Mouse (Mus musculus) lung, embryonic 15.5 days (tissue): ENCODE results near the gene Eef1g. TPM values are rescaled to one million over a fixed set of nuclear protein-coding genes. Genes with fewer than 3 reads are reported as not detected.

ENCODE experiments used
- ATAC-seq: fragments of 200-750 bp; cut with Nextera tagmentation; 2 replicates; pipeline ENCODE4 v1.8.0; 2017; ENCODE audit warnings: moderate number of reproducible peaks, borderline replicate concordance; ENCODE audit not compliant: low FRiP score, low TSS enrichment; ENCODE audit errors: extremely low read depth
- H3K27ac ChIP-seq: fragments of 300-500 bp; sonication (generic); 2 replicates; pipeline ENCODE4 v1.5.1; 2015; ENCODE audit warnings: moderate library complexity, mild to moderate bottlenecking, inconsistent platforms
- H3K27me3 ChIP-seq: fragments of 300-500 bp; sonication (generic); 2 replicates; pipeline ENCODE4 v1.6.1; 2015; ENCODE audit warnings: inconsistent platforms
- H3K36me3 ChIP-seq: fragments of 300-500 bp; sonication (generic); 2 replicates; pipeline ENCODE4 v1.6.1; 2015; ENCODE audit warnings: inconsistent platforms
- H3K4me1 ChIP-seq: fragments of 300-500 bp; sonication (generic); 2 replicates; pipeline ENCODE4 v1.6.1; 2015; ENCODE audit warnings: inconsistent platforms
- H3K4me2 ChIP-seq: fragments of 300-500 bp; sonication (generic); 2 replicates; pipeline ENCODE4 v1.6.1; 2015; ENCODE audit warnings: inconsistent platforms, mild to moderate bottlenecking, moderate library complexity
- H3K4me3 ChIP-seq: fragments of 300-500 bp; sonication (generic); 2 replicates; pipeline ENCODE4 v1.5.1; 2015; ENCODE audit warnings: mild to moderate bottlenecking, inconsistent platforms
- H3K9ac ChIP-seq: fragments of 300-500 bp; sonication (generic); 2 replicates; pipeline ENCODE4 v1.6.1; 2015; ENCODE audit warnings: inconsistent platforms
- H3K9me3 ChIP-seq: fragments of 300-500 bp; sonication (generic); 2 replicates; pipeline ENCODE4 v1.6.1; 2016; ENCODE audit warnings: inconsistent platforms
- WGBS: fragments of 180-500 bp; shearing (Covaris S2); methylation state at CpG from one replicate; pipeline ENCODE4 v1.1.7; 2015; 5-methylcytosine and 5-hydroxymethylcytosine counted together
- polyA plus RNA-seq: library from polyadenylated mRNA; unstranded; fragments of >200 nt; fragmentation: Nextera tagmentation; extraction: Ambion mirVana; gene quantifications from 2 replicates; pipeline ENCODE4 v1.2.1, GENCODE M21; 2015

Eef1g gene
- polyA plus RNA-seq, 1 experiment from 2014 or later: 420 TPM

DNA sequence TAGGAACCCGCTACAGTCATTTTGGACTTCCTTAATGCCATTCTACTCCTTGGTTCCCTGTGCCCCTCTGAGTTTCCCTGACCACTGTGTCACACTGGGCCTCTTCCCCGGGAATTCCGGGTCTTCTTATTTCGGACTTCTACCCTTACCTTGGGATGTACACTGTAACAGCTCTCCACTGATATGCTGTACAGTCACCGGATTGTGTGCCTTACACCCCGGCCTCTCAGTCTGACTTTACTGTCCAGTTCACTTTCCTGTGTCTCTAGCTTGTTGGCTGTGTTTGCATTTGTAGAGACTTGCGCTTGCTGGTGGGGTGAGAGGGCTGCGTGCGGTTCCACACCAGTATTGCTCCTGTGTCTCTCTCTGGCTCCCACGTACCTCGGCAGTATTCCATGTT lies 36.7 kb upstream of the Eef1g start:
- no peaks in the 10 kb centered on the region for H3K9me3 ChIP-seq
- H3K4me3 ChIP-seq: peak overlapping the region; percentile 79
- H3K4me2 ChIP-seq: peak overlapping the region; percentile 67
- no peaks in the 10 kb centered on the region for H3K27me3 ChIP-seq
- peak overlapping the region; percentile 92 for H3K27ac ChIP-seq
- ATAC-seq: no peak
- H3K36me3 ChIP-seq: peaks cover 30% of the 10 kb centered on the region
- peaks cover 15% of the 10 kb centered on the region for H3K4me1 ChIP-seq
- WGBS: 4% methylated on average over 11 of the region's 11 CpGs
- peak overlapping the region; percentile 70 for H3K9ac ChIP-seq

DNA sequence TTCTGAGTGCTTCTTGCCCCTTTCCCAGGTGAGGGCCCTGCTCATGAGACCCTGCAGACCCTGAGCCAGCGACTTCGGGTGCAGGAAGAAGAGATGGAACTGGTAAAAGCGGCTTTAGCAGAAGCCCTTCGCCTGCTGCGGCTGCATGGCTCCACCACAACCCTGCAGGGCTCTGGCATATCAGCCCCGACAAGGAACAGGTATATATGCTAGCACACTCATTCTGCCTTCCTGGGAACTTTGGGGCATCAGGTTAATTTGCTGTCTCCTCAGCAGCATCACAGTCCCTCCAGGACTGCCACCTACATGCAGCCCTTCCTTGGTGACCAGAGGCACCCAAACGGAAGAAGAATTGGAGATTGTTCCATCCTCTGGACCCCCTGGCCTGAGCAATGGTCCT lies 36.1 kb upstream of the Eef1g start:
- peak overlapping the region; percentile 79 for H3K4me3 ChIP-seq
- no peak for ATAC-seq
- H3K4me2 ChIP-seq: peak overlapping the region; percentile 67
- peak overlapping the region; percentile 70 for H3K9ac ChIP-seq
- H3K4me1 ChIP-seq: peaks cover 15% of the 10 kb centered on the region
- WGBS: 73% methylated on average over 7 of the region's 7 CpGs
- H3K9me3 ChIP-seq: no peaks in the 10 kb centered on the region
- no peaks in the 10 kb centered on the region for H3K27me3 ChIP-seq
- peaks cover 31% of the 10 kb centered on the region for H3K36me3 ChIP-seq
- no peak overlapping the region for H3K27ac ChIP-seq

DNA sequence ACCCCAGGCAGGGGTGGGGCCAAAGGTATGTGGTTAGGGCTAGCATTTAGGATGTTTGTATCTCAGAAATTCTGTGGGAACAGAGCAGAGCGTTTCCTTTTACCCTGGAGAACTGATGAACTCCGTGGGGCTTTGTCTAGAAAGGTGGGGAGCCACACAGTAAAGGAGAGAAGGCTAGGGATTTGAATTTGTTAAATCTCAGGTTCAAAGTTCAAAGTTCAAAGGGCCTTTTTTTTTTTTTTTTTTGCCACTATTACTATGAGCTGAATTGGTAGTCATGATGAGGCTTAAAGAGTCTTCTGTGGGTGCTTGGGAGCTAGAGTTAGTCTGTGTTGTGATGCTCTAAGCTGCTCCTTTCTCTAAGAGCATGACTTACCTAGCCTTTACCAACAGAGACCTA lies 30.1 kb upstream of the Eef1g start:
- no peak overlapping the region for H3K4me3 ChIP-seq
- no peaks in the 10 kb centered on the region for H3K9me3 ChIP-seq
- H3K4me2 ChIP-seq: no peak overlapping the region
- peaks cover 10% of the 10 kb centered on the region for H3K4me1 ChIP-seq
- ATAC-seq: no peak
- H3K27me3 ChIP-seq: no peaks in the 10 kb centered on the region
- WGBS: 85% methylated on average over 2 of the region's 2 CpGs
- peaks cover 42% of the 10 kb centered on the region for H3K36me3 ChIP-seq
- H3K27ac ChIP-seq: no peak overlapping the region
- H3K9ac ChIP-seq: no peak overlapping the region

DNA sequence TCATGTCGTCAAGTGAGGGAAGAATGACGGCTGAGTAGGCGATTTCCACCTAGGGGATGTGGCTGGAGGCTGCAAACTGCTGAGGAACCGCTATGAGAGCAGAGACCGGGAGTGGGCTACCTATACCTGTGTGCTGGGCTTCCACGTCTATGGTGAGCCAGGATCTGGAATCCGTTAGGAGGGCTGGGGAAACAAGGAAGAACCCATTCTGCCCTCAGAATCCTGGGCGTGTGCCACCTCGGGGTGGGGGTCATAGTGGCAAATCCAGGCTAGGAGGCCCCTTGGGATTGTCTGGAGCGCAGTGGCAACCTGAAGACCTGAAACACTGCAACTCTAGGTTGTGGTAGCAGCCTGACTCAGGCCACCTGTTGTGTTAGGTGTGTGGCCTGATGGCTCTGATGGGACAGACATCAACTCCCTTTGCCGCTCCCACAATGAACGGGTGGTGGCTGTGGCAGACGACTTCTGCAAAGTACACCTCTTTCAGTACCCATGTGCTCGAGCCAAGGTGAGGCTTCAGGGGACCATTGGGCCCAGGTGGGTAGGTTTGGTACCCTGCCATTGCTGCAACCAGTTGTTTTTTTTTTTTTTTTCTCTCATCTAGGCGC lies 26.2 kb upstream of the Eef1g start:
- peak overlapping the region; percentile 97; the same call in 1 of the 2 replicates for H3K9ac ChIP-seq
- H3K27me3 ChIP-seq: no peaks in the 10 kb centered on the region
- peak overlapping the region; percentile 69 for H3K4me2 ChIP-seq
- H3K4me3 ChIP-seq: no peak overlapping the region
- H3K27ac ChIP-seq: no peak overlapping the region
- H3K36me3 ChIP-seq: peaks cover 35% of the 10 kb centered on the region
- no peak for ATAC-seq
- peaks cover 32% of the 10 kb centered on the region for H3K4me1 ChIP-seq
- no peaks in the 10 kb centered on the region for H3K9me3 ChIP-seq
- WGBS: 78% methylated on average over 15 of the region's 15 CpGs

DNA sequence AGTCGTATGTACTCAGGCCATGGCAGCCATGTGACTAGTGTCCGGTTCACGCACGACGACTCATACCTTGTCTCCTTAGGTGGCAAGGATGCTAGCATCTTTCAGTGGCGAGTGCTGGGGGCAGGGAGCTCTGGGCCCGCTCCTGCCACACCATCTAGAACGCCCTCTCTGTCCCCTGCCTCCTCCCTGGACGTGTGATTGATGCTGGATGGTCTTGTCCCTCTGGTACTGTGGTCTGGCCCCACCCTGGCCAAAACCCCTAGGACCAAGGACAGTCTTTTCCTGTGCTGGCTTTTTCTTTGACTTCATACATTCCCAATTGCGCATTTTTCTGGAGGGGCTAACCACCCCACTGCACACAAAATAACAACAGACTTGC lies 25.7 kb upstream of the Eef1g start:
- Histone ChIP-seq H3K27me3 (no peaks in the 10 kb centered on the region), H3K4me3 (peak overlapping the region; percentile 70), H3K27ac (peak overlapping the region; percentile 97), H3K36me3 (peaks cover 38% of the 10 kb centered on the region), H3K4me1 (peaks cover 32% of the 10 kb centered on the region), H3K9me3 (no peaks in the 10 kb centered on the region), H3K4me2 (peak overlapping the region; percentile 69), H3K9ac (peak overlapping the region; percentile 97)
- ATAC-seq: peak; percentile 16; the same call in 1 of the 2 replicates
- 31% methylated on average over 10 of the region's 10 CpGs for WGBS

DNA sequence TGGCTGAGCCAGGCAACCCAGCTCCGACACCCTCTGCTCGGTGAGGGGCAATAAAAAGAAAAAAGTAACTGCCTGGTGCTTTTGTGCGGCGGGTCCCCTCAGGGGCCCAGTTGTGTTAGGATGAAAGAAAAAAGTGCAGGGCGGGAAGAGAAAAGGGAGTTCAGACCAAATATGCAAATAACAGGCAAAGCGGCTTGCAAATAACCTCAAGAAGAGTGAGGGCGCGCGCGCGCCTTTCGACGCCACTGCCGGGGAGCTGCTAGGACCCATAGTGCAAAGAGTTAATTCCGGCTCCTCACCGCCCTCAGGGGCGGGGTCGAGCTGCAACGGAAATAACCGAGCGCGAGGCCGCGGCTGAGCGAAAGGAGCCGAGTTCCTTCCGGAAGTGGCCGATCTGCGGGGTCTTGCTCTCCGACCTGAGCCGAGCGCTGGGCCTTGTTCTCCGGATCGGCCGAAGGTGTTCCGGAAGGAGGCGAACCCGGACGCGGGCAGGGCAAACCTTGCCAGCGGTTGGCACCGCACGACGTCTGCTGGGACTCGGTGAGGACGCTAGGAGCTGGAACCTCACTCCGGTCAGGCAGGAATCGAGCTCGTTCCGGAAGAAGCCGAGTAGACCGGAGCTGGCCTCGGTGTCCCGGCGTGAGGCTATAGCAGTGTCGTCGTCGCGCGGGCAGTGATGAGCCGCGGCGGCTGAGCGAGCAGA lies 25.2 kb upstream of the Eef1g start, which contains the start of gene Mta2:
Mta2 (plus strand) TSS at position 361 of the 703 bp plus-strand sequence.
- Histone ChIP-seq H3K27me3 (no peaks in the 10 kb centered on the region), H3K9me3 (no peaks in the 10 kb centered on the region), H3K27ac (peak within 1 kb of the TSS; percentile 97), H3K4me2 (peak within 1 kb of the TSS; percentile 69), H3K4me1 (peaks cover 32% of the 10 kb centered on the region), H3K36me3 (peaks cover 43% of the 10 kb centered on the region), H3K9ac (peak within 1 kb of the TSS; percentile 97), H3K4me3 (peak within 1 kb of the TSS; percentile 70)
- ATAC-seq: peak; percentile 94
- under 1% methylated on average over 64 of the region's 64 CpGs for WGBS

DNA sequence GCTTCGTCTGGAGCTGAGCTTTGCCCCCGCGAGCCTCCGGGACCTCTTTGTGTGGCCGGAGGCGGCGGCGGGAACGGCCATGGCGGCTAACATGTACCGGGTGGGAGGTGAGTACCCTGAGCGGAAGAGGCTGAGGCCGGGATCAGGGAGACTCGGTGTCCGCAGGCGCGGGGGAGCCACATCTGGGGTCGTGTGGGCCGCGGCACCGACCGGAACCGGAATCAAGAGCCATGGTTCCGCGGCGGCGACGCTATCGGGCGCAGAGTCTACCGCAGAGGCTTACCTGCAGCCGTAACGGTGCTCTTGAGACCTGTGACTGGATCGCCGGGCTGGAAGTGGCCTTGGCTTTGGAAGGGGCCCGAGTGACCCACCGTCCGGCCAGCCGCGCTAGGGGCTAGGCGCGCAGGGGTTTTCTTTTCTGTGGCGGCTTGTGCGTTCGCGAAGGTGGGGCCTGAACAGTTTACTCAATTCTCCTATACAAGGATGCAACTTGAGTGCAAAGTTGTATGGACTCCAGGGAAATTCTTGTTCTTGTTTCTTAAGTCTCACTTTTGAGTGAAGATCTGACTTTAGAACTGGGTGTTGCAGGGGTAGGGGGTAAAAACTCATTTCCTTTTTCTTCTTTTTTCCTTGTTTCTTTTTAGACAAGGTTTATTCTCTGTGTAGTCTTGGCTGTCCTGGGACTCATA lies 24.4 kb upstream of the Eef1g start:
- H3K4me2 ChIP-seq: peak overlapping the region; percentile 69
- WGBS: under 1% methylated on average over 46 of the region's 46 CpGs

DNA sequence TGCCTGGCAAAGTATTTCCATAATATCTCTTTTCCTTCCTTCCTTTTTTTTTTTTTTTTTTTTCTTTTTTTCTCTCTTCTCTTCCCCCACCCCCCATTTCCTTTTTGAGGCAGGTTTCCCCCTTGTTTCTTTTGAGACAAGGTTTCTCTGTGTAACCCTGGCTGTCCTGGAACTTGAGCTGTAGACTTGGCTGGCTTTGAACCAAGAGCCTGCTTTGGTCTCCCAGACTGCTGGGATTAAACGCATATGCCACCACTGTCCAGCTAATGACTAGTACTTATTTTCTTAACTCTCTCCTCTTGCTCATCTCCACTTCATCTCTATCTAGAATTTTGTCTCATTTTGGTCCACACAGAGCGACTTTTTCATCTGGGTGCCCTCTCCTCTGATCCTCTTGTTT lies 23.8 kb upstream of the Eef1g start:
- peaks cover 47% of the 10 kb centered on the region for H3K36me3 ChIP-seq
- H3K4me2 ChIP-seq: peak overlapping the region; percentile 69
- H3K4me3 ChIP-seq: peak overlapping the region; percentile 70
- peaks cover 32% of the 10 kb centered on the region for H3K4me1 ChIP-seq
- no peaks in the 10 kb centered on the region for H3K9me3 ChIP-seq
- no peak for ATAC-seq
- H3K27ac ChIP-seq: peak overlapping the region; percentile 97; the same call in 1 of the 2 replicates
- 43% methylated on average over 2 of the region's 2 CpGs for WGBS
- no peaks in the 10 kb centered on the region for H3K27me3 ChIP-seq
- H3K9ac ChIP-seq: peak overlapping the region; percentile 97

More for the DNA sequence above, 24.4 kb upstream of the Eef1g start:
- peak overlapping the region; percentile 97 for H3K9ac ChIP-seq
- H3K36me3 ChIP-seq: peaks cover 47% of the 10 kb centered on the region
- H3K27ac ChIP-seq: peak overlapping the region; percentile 97
- no peaks in the 10 kb centered on the region for H3K9me3 ChIP-seq
- ATAC-seq: peak; percentile 54
- no peaks in the 10 kb centered on the region for H3K27me3 ChIP-seq
- H3K4me3 ChIP-seq: peak overlapping the region; percentile 70
- peaks cover 32% of the 10 kb centered on the region for H3K4me1 ChIP-seq

DNA sequence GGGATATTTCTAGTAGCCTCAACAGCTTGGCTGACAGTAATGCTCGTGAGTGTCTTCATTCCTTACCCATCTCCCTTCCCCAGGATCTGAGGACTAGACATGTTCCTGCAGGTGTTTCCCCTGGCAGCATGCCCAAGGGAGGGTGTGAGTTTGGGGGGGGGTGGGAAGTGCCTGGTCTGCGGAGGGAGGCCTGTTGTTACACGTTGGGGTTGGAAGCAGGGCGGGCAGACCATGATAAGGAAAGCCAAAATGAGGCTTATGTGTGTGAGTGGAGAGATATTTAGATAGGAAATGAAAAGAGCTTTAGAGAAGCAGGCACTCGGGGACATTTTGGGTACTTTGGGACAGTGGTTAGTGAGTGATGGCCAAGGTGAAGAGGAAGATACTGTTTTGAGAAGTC lies 22.8 kb upstream of the Eef1g start:
- no peaks in the 10 kb centered on the region for H3K27me3 ChIP-seq
- H3K4me1 ChIP-seq: peaks cover 32% of the 10 kb centered on the region
- H3K36me3 ChIP-seq: peaks cover 49% of the 10 kb centered on the region
- H3K4me2 ChIP-seq: peak overlapping the region; percentile 69
- peak overlapping the region; percentile 70 for H3K4me3 ChIP-seq
- ATAC-seq: no peak
- 28% methylated on average over 5 of the region's 5 CpGs for WGBS
- 0 out of 2 replicates have a peak overlapping the region, but pooled peaks have one; percentile 13 for H3K9ac ChIP-seq
- H3K27ac ChIP-seq: 0 out of 2 replicates have a peak overlapping the region, but pooled peaks have one; percentile 21
- H3K9me3 ChIP-seq: no peaks in the 10 kb centered on the region

DNA sequence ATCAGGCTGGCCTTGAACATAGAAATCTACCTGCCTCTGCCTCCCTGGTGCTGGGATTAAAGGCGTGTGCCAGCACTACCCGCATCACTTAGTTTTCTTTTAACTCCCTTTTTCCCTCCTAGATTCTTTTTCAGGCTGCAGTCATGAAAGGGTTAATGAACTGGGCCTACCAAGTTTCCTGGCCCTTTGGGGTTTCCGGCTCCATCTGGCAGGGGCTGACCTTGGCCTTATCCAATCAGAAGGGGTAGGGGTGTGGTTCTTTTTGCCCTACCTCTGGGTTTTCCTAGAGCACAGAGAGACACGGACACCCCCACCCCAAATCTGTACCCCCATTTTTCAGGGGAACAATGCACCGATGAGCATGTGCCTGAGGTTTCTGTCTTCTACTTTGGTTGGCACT lies 22.1 kb upstream of the Eef1g start:
- Histone ChIP-seq H3K9ac (peak overlapping the region; percentile 31; the same call in 1 of the 2 replicates), H3K36me3 (peaks cover 51% of the 10 kb centered on the region), H3K4me1 (peaks cover 32% of the 10 kb centered on the region), H3K9me3 (no peaks in the 10 kb centered on the region), H3K27me3 (no peaks in the 10 kb centered on the region), H3K4me2 (peak overlapping the region; percentile 69), H3K4me3 (peak overlapping the region; percentile 70), H3K27ac (peak overlapping the region; percentile 41; the same call in 1 of the 2 replicates)
- ATAC-seq: no peak
- WGBS: 24% methylated on average over 5 of the region's 5 CpGs

DNA sequence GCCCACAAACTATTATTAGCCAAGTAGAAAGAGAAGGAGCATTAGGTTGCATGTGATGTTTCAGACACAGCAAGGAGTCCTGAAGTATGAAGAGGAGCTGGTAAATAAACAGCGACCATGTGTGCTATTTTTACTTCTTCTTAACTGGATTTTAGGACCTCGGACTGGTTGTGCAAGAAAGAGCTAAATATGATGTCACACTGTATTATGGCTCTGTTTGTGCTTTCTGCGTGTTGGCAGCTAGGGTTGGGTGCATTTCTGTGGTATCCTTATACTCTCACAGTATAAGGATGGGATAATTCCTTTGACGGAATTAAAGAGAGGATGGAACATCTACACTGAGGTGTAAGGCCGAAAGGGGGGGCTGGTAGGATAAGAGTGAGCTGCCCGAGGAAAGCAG lies 21.6 kb upstream of the Eef1g start:
- Histone ChIP-seq H3K4me2 (peak overlapping the region; percentile 69), H3K9me3 (no peaks in the 10 kb centered on the region), H3K27ac (no peak overlapping the region), H3K4me3 (peak overlapping the region; percentile 70), H3K36me3 (peaks cover 55% of the 10 kb centered on the region), H3K9ac (peak overlapping the region; percentile 31; the same call in 1 of the 2 replicates), H3K4me1 (peaks cover 32% of the 10 kb centered on the region), H3K27me3 (no peaks in the 10 kb centered on the region)
- WGBS: 67% methylated on average over 6 of the region's 6 CpGs
- no peak for ATAC-seq
